Mouse (Mus musculus) megakaryocyte, embryonic 14.5 days (primary cell): Measurements from ENCODE around the gene Cfap73. TPM values are rescaled to one million over a fixed set of nuclear protein-coding genes. Genes with fewer than 3 reads are reported as not detected.

Experiments used
- H3K27me3 ChIP-seq: replicated peaks from 2 replicates; pipeline ENCODE3; 2012; ENCODE audit warnings: inconsistent platforms
- H3K36me3 ChIP-seq: replicated peaks from 2 replicates; pipeline ENCODE3; 2012; ENCODE audit warnings: low read length, inconsistent platforms, mixed read lengths
- H3K4me1 ChIP-seq: 2 replicates; pipeline ENCODE4 v1.6.1; 2012; ENCODE audit warnings: inconsistent platforms
- H3K4me3 ChIP-seq: replicated peaks from 2 replicates; pipeline ENCODE3; 2012; ENCODE audit warnings: moderate library complexity, mild to moderate bottlenecking, inconsistent platforms
- H3K9me3 ChIP-seq: 2 replicates; pipeline ENCODE4 v1.6.1; 2012; ENCODE audit warnings: inconsistent platforms
- FLI1 ChIP-seq: IDR thresholded peaks from 2 replicates; pipeline ENCODE4 v1.6.1; 2012; ENCODE audit warnings: low read length, inconsistent platforms, mixed read lengths
- GATA1 ChIP-seq: IDR thresholded peaks from 3 replicates; pipeline ENCODE4 v1.6.1; 2012; ENCODE audit warnings: mixed read lengths, low read length, inconsistent platforms, borderline replicate concordance
- polyA plus RNA-seq: library from polyadenylated mRNA; stranded (reverse); fragments of >175 nt; gene quantifications from 2 replicates; pipeline ENCODE4 v1.2.3, GENCODE M21; 2012; ENCODE audit warnings: low replicate concordance; ENCODE audit not compliant: insufficient read depth

Gene Cfap73
- polyA plus RNA-seq, 1 experiment: not detected

GRCm38 (mm10) chr5:120590356-120591010 is 43.6 kb downstream of the Cfap73 start:
- TF ChIP-seq GATA1 (no peak), FLI1 (no peak)
- peaks cover under 1% of the 10 kb centered on the region for H3K36me3 ChIP-seq
- H3K9me3 ChIP-seq: peaks cover 9% of the 10 kb centered on the region; the same call in 1 of the 2 replicates
- H3K4me3 ChIP-seq: no peak overlapping the region
- H3K27me3 ChIP-seq: peaks cover 2% of the 10 kb centered on the region
- H3K4me1 ChIP-seq: peaks cover 51% of the 10 kb centered on the region

- TF ChIP-seq GATA1 (no peak), FLI1 (no peak)
- H3K9me3 ChIP-seq: peaks cover 9% of the 10 kb centered on the region; the same call in 1 of the 2 replicates
- H3K4me1 ChIP-seq: peaks cover 53% of the 10 kb centered on the region
- H3K36me3 ChIP-seq: peaks cover 18% of the 10 kb centered on the region
- peak within 1 kb of the TSS; percentile 98 for H3K4me3 ChIP-seq
- no peaks in the 10 kb centered on the region for H3K27me3 ChIP-seq
These were observed 45.4 kb downstream of the Cfap73 start, which contains the start of the genes Tpcn1 and Iqcd for GRCm38 (mm10) chr5:120588569-120589094. TSS of gene Tpcn1 (minus strand) at chr5:120588673. TSS of gene Iqcd (plus strand) at chr5:120589016.

GRCm38 (mm10) chr5:120587940-120588568 is 46.0 kb downstream of the Cfap73 start:
- H3K27me3 ChIP-seq: no peaks in the 10 kb centered on the region
- peaks cover 24% of the 10 kb centered on the region for H3K36me3 ChIP-seq
- H3K9me3 ChIP-seq: peaks cover 11% of the 10 kb centered on the region
- TF ChIP-seq GATA1 (no peak), FLI1 (no peak)
- H3K4me1 ChIP-seq: peaks cover 53% of the 10 kb centered on the region
- peak overlapping the region; percentile 98 for H3K4me3 ChIP-seq

- Histone ChIP-seq H3K27me3 (no peaks in the 10 kb centered on the region), H3K36me3 (peaks cover 27% of the 10 kb centered on the region), H3K9me3 (peaks cover 11% of the 10 kb centered on the region), H3K4me3 (peak overlapping the region; percentile 98), H3K4me1 (peaks cover 54% of the 10 kb centered on the region)
- TF ChIP-seq FLI1: no peak
- TF ChIP-seq GATA1: no peak
These were observed 46.5 kb downstream of the Cfap73 start for GRCm38 (mm10) chr5:120587616-120587926.

- Histone ChIP-seq H3K36me3 (peaks cover 31% of the 10 kb centered on the region), H3K4me3 (peak overlapping the region; percentile 98), H3K9me3 (peaks cover 5% of the 10 kb centered on the region), H3K27me3 (no peaks in the 10 kb centered on the region), H3K4me1 (peaks cover 58% of the 10 kb centered on the region)
- TF ChIP-seq GATA1: no peak
- TF ChIP-seq FLI1: no peak
These were observed 47.1 kb downstream of the Cfap73 start for GRCm38 (mm10) chr5:120586741-120587615.

- H3K4me1 ChIP-seq: peaks cover 70% of the 10 kb centered on the region
- H3K27me3 ChIP-seq: peaks cover 2% of the 10 kb centered on the region
- H3K9me3 ChIP-seq: peaks cover 4% of the 10 kb centered on the region
- H3K4me3 ChIP-seq: no peak overlapping the region
- TF ChIP-seq GATA1: no peak
- no peak for TF ChIP-seq FLI1
- peaks cover 49% of the 10 kb centered on the region for H3K36me3 ChIP-seq
These were observed 49.1 kb downstream of the Cfap73 start for GRCm38 (mm10) chr5:120584968-120585367.

GRCm38 (mm10) chr5:120583511-120583910 is 50.5 kb downstream of the Cfap73 start:
- H3K4me1 ChIP-seq: peaks cover 78% of the 10 kb centered on the region
- H3K4me3 ChIP-seq: no peak overlapping the region
- peaks cover 4% of the 10 kb centered on the region for H3K9me3 ChIP-seq
- H3K27me3 ChIP-seq: peaks cover 4% of the 10 kb centered on the region
- TF ChIP-seq FLI1: no peak
- no peak for TF ChIP-seq GATA1
- peaks cover 51% of the 10 kb centered on the region for H3K36me3 ChIP-seq

GRCm38 (mm10) chr5:120582002-120582401 is 52.0 kb downstream of the Cfap73 start:
- Histone ChIP-seq H3K36me3 (peaks cover 51% of the 10 kb centered on the region), H3K4me3 (no peak overlapping the region), H3K9me3 (peaks cover 4% of the 10 kb centered on the region), H3K27me3 (peaks cover 4% of the 10 kb centered on the region), H3K4me1 (peaks cover 81% of the 10 kb centered on the region)
- no peak for TF ChIP-seq FLI1
- TF ChIP-seq GATA1: no peak

- Histone ChIP-seq H3K4me1 (peaks cover 78% of the 10 kb centered on the region), H3K36me3 (peaks cover 52% of the 10 kb centered on the region), H3K4me3 (peak overlapping the region; percentile 43)
These were observed 54.0 kb downstream of the Cfap73 start for GRCm38 (mm10) chr5:120579898-120580626.

More at GRCm38 (mm10) chr5:120579898-120580626, 54.0 kb downstream of the Cfap73 start:
- no peak for TF ChIP-seq GATA1
- no peak for TF ChIP-seq FLI1
- H3K9me3 ChIP-seq: peaks cover 4% of the 10 kb centered on the region
- H3K27me3 ChIP-seq: peaks cover 4% of the 10 kb centered on the region
